Comparison of ENCODE assay signal across 9 mouse cellular contexts in genomic region chr11:100721254-100721653, GRCm38 (mm10). TPM values are rescaled to one million over a fixed set of nuclear protein-coding genes. Genes with fewer than 3 reads are reported as not detected.
DNase-seq lines count a peak whose midpoint lies in the region; ATAC-seq lines count a peak whose summit lies in the region.
"Had no signal": no experiment of that assay in that cellular context is flagged by ENCODE, and none has a peak within 500 bp of the region (broad histone marks: within the 10 kb centered on the region; RNA-seq: fewer than 3 reads in every experiment).

No protein-coding gene starts in this region.

- WGBS in lung, embryonic 15.5 days: 64% methylated on average over 4 of the region's 4 CpGs
- WGBS in embryonic facial prominence, embryonic 10.5 days: 70% methylated on average over 4 of the region's 4 CpGs
- 74% methylated on average over 4 of the region's 4 CpGs for WGBS in hindbrain, embryonic 12.5 days
- 71% methylated on average over 4 of the region's 4 CpGs for WGBS in neural tube, embryonic 13.5 days

- intact Hi-C loops in gastrocnemius, postnatal 14 days (cut with DNase I; ENCODE audit: low total_unique reads): no loop called here

- no peak for ATAC-seq in lung, embryonic 15.5 days (ENCODE audit: borderline replicate concordance, extremely low read depth, low FRiP score, low TSS enrichment)
- ATAC-seq in hindbrain, embryonic 12.5 days (ENCODE audit: low FRiP score): no peak
- ATAC-seq in neural tube, embryonic 13.5 days (ENCODE audit: low read depth): no peak
- ATAC-seq: inflammation-experienced regulatory T-cells, adult 6 months had no signal

- H3K4me3 ChIP-seq in lung, embryonic 15.5 days: no peak overlapping the region
- H3K4me3 ChIP-seq in embryonic facial prominence, embryonic 10.5 days: no peak overlapping the region
- H3K4me3 ChIP-seq in hindbrain, embryonic 12.5 days: no peak overlapping the region
- H3K4me3 ChIP-seq in neural tube, embryonic 13.5 days: no peak overlapping the region

- H3K9me3 ChIP-seq in lung, embryonic 15.5 days: no peaks in the 10 kb centered on the region
- H3K9me3 ChIP-seq in embryonic facial prominence, embryonic 10.5 days: no peaks in the 10 kb centered on the region
- H3K9me3 ChIP-seq in hindbrain, embryonic 12.5 days (replicated peaks): no peaks in the 10 kb centered on the region
- no peaks in the 10 kb centered on the region for H3K9me3 ChIP-seq in neural tube, embryonic 13.5 days

- no peak overlapping the region for H3K9ac ChIP-seq in lung, embryonic 15.5 days
- H3K9ac ChIP-seq in hindbrain, embryonic 12.5 days: no peak overlapping the region
- no peak overlapping the region for H3K9ac ChIP-seq in neural tube, embryonic 13.5 days

- peak overlapping the region; percentile 75 for H3K27ac ChIP-seq in lung, embryonic 15.5 days
- H3K27ac ChIP-seq in embryonic facial prominence, embryonic 10.5 days (replicated peaks): peak overlapping the region; percentile 7; the same call in 1 of the 2 replicates
- H3K27ac ChIP-seq in hindbrain, embryonic 12.5 days: peak overlapping the region; percentile 46
- H3K27ac ChIP-seq in neural tube, embryonic 13.5 days (replicated peaks): peak overlapping the region; percentile 42; the same call in 1 of the 2 replicates

- no peaks in the 10 kb centered on the region for H3K27me3 ChIP-seq in lung, embryonic 15.5 days
- no peaks in the 10 kb centered on the region for H3K27me3 ChIP-seq in embryonic facial prominence, embryonic 10.5 days (replicated peaks; ENCODE audit: low read depth, poor library complexity, severe bottlenecking)
- H3K27me3 ChIP-seq in hindbrain, embryonic 12.5 days: no peaks in the 10 kb centered on the region
- H3K27me3 ChIP-seq in neural tube, embryonic 13.5 days: no peaks in the 10 kb centered on the region

- H3K36me3 ChIP-seq in lung, embryonic 15.5 days: peaks cover 27% of the 10 kb centered on the region
- peaks cover 38% of the 10 kb centered on the region for H3K36me3 ChIP-seq in embryonic facial prominence, embryonic 10.5 days (replicated peaks)
- peaks cover 35% of the 10 kb centered on the region for H3K36me3 ChIP-seq in hindbrain, embryonic 12.5 days
- H3K36me3 ChIP-seq in neural tube, embryonic 13.5 days: peaks cover 36% of the 10 kb centered on the region

- H3K4me2 ChIP-seq in lung, embryonic 15.5 days: no peak overlapping the region; the same call in 1 of the 2 replicates
- no peak overlapping the region for H3K4me2 ChIP-seq in hindbrain, embryonic 12.5 days (replicated peaks)
- no peak overlapping the region for H3K4me2 ChIP-seq in neural tube, embryonic 13.5 days

- H3K4me1 ChIP-seq in lung, embryonic 15.5 days: peaks cover 44% of the 10 kb centered on the region
- peaks cover 32% of the 10 kb centered on the region for H3K4me1 ChIP-seq in embryonic facial prominence, embryonic 10.5 days
- H3K4me1 ChIP-seq in hindbrain, embryonic 12.5 days: peaks cover 17% of the 10 kb centered on the region
- H3K4me1 ChIP-seq in neural tube, embryonic 13.5 days (replicated peaks): peaks cover 43% of the 10 kb centered on the region

- no peak for DNase-seq in lung, adult 18-20 months
- DNase-seq in embryonic facial prominence, embryonic 10.5 days (ENCODE audit: low spot score): no peak
- no peak for DNase-seq in cerebellum, postnatal 4 days (ENCODE audit: low spot score in 2 of 2)
- no peak for DNase-seq in gastrocnemius, postnatal 14 days
- DNase-seq: thymus, postnatal 25 days had no signal

RNA-seq across cellular contexts. Expression of gene Hspb9, which starts 7.6 kb away (rescaled TPM):
- 0.23 and 0.32 TPM in 2 replicates for polyA plus RNA-seq in lung, embryonic 15.5 days (2015; fragmentation: Nextera tagmentation; extraction: Ambion mirVana)
- 0.56 TPM in 1 of 2 replicates, not detected in the other for polyA plus RNA-seq in embryonic facial prominence, embryonic 10.5 days (2016; fragmentation: Nextera tagmentation; extraction: Ambion mirVana)
- polyA plus RNA-seq in hindbrain, embryonic 12.5 days (2016; fragmentation: Nextera tagmentation; extraction: Ambion mirVana): 0.35 and 0.38 TPM in 2 replicates
- 0.43 TPM in 1 of 2 replicates, not detected in the other for polyA plus RNA-seq in neural tube, embryonic 13.5 days (2015; fragmentation: Nextera tagmentation; extraction: Ambion mirVana)
- total RNA-seq in gastrocnemius, postnatal 14 days (2021): not detected

RNA-seq across cellular contexts. Expression of gene Kat2a, which starts 9.0 kb away (rescaled TPM):
- polyA plus RNA-seq in lung, embryonic 15.5 days (2015; fragmentation: Nextera tagmentation; extraction: Ambion mirVana): 52.9 and 56.1 TPM in 2 replicates
- 72.4 and 80.6 TPM in 2 replicates for polyA plus RNA-seq in embryonic facial prominence, embryonic 10.5 days (2016; fragmentation: Nextera tagmentation; extraction: Ambion mirVana)
- 61.4 and 61.8 TPM in 2 replicates for polyA plus RNA-seq in hindbrain, embryonic 12.5 days (2016; fragmentation: Nextera tagmentation; extraction: Ambion mirVana)
- polyA plus RNA-seq in neural tube, embryonic 13.5 days (2015; fragmentation: Nextera tagmentation; extraction: Ambion mirVana): 54.7 TPM in 2 replicates
- 10 to 100 TPM; 11.2 to 12.5 TPM for total RNA-seq in gastrocnemius, postnatal 14 days (2021)

RNA-seq across cellular contexts. Expression of gene Rab5c, which starts 16.8 kb away (rescaled TPM):
- polyA plus RNA-seq in lung, embryonic 15.5 days (2015; fragmentation: Nextera tagmentation; extraction: Ambion mirVana): 24.4 and 26.0 TPM in 2 replicates
- polyA plus RNA-seq in embryonic facial prominence, embryonic 10.5 days (2016; fragmentation: Nextera tagmentation; extraction: Ambion mirVana): 13.0 and 13.1 TPM in 2 replicates
- polyA plus RNA-seq in hindbrain, embryonic 12.5 days (2016; fragmentation: Nextera tagmentation; extraction: Ambion mirVana): 17.7 and 19.9 TPM in 2 replicates
- polyA plus RNA-seq in neural tube, embryonic 13.5 days (2015; fragmentation: Nextera tagmentation; extraction: Ambion mirVana): 30.0 and 35.1 TPM in 2 replicates
- total RNA-seq in gastrocnemius, postnatal 14 days (2021): 10 to 100 TPM; 49.1 to 49.4 TPM

RNA-seq across cellular contexts. Expression of gene Dhx58, which starts 17.2 kb away (rescaled TPM):
- polyA plus RNA-seq in lung, embryonic 15.5 days (2015; fragmentation: Nextera tagmentation; extraction: Ambion mirVana): 3.0 and 3.8 TPM in 2 replicates
- 3.3 and 3.6 TPM in 2 replicates for polyA plus RNA-seq in embryonic facial prominence, embryonic 10.5 days (2016; fragmentation: Nextera tagmentation; extraction: Ambion mirVana)
- 1.4 and 2.7 TPM in 2 replicates for polyA plus RNA-seq in hindbrain, embryonic 12.5 days (2016; fragmentation: Nextera tagmentation; extraction: Ambion mirVana)
- 2.1 and 4.1 TPM in 2 replicates for polyA plus RNA-seq in neural tube, embryonic 13.5 days (2015; fragmentation: Nextera tagmentation; extraction: Ambion mirVana)
- total RNA-seq in gastrocnemius, postnatal 14 days (2021): under 1 TPM; 0.35 to 0.39 TPM

RNA-seq across cellular contexts. Expression of gene Zfp385c, which starts 29.0 kb away (rescaled TPM):
- polyA plus RNA-seq in lung, embryonic 15.5 days (2015; fragmentation: Nextera tagmentation; extraction: Ambion mirVana): 0.06 and 0.13 TPM in 2 replicates
- 1.2 TPM in 2 replicates for polyA plus RNA-seq in embryonic facial prominence, embryonic 10.5 days (2016; fragmentation: Nextera tagmentation; extraction: Ambion mirVana)
- polyA plus RNA-seq in hindbrain, embryonic 12.5 days (2016; fragmentation: Nextera tagmentation; extraction: Ambion mirVana): 0.53 and 0.74 TPM in 2 replicates
- polyA plus RNA-seq in neural tube, embryonic 13.5 days (2015; fragmentation: Nextera tagmentation; extraction: Ambion mirVana): 0.10 and 0.21 TPM in 2 replicates
- total RNA-seq in gastrocnemius, postnatal 14 days (2021): 1 to 10 TPM in 1 of 2 experiments, under 1 TPM in 1; 0.62 to 1.5 TPM
- polyA plus RNA-seq: inflammation-experienced regulatory T-cells, adult 6 months had no signal

Comparison
In these comparisons a context has a peak if more than half of its experiments do, and no peak if none do; other contexts are left out.
1. H3K27ac ChIP-seq: peak in every context shown above with its lines; median percentile 75 in lung, embryonic 15.5 days; 46 in hindbrain, embryonic 12.5 days; 42 in neural tube, embryonic 13.5 days; 7 in embryonic facial prominence, embryonic 10.5 days.